Mouse (Mus musculus) naive thymus-derived CD4-positive, alpha-beta T cell, adult 2 months (primary cell): ENCODE measurements around the gene C2cd2.

Experiments used
- DNase-seq: peaks from one replicate; pipeline ENCODE4 v3.0.0-alpha.2; 2011; ENCODE audit warnings: low read depth

C2cd2 gene

DNA sequence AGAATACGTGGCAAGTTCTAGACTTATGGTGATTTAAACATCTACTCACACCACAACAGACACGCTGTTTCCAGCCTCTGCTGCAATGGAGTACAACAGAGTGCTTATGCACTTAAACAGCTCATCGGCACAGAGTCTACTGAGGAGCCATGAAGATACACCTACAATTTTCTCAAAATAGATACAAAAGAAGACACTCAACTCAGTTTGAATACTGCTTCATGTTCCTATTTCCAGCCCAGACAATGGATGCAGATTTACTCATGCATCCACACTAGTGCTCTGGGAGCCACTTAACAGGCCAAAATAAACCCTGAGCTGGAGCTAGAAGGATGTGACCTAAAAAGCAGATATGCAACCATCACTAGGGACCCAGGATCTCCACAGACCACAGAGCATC is 153.5 kb downstream of the C2cd2 start:
- no peak for DNase-seq

DNA sequence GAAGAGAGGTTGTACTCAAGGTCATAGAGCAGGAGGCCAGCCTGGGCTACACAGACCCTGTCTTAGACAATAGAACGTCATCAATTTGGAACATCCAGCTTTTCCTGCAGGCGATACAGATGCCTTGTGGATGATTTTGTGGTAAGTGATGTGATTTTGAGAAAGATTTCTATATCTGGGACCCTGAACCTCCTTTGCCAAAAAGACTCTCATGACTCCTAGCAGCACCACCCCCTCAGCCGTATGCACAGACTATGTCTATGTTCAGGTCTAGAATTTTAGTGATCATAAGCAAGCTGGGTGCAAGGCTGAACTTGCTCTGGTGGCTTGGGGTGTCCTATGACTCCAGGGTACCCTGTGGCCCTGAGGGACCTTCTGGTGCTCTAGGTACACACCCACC is 156.8 kb downstream of the C2cd2 start:
- no peak for DNase-seq
